Mouse (Mus musculus) ZHBTc4 (cell line): Measurements from ENCODE around the gene Il21r.

Experiments used
- DNase-seq: peaks from one replicate; pipeline ENCODE4 v3.0.0-alpha.2; 2011; ENCODE audit warnings: low read depth, low spot score

The Il21r gene

GRCm38 (mm10) chr7:125574832-125575231 lies 28.4 kb upstream of the Il21r start:
- no peak for DNase-seq

DNA sequence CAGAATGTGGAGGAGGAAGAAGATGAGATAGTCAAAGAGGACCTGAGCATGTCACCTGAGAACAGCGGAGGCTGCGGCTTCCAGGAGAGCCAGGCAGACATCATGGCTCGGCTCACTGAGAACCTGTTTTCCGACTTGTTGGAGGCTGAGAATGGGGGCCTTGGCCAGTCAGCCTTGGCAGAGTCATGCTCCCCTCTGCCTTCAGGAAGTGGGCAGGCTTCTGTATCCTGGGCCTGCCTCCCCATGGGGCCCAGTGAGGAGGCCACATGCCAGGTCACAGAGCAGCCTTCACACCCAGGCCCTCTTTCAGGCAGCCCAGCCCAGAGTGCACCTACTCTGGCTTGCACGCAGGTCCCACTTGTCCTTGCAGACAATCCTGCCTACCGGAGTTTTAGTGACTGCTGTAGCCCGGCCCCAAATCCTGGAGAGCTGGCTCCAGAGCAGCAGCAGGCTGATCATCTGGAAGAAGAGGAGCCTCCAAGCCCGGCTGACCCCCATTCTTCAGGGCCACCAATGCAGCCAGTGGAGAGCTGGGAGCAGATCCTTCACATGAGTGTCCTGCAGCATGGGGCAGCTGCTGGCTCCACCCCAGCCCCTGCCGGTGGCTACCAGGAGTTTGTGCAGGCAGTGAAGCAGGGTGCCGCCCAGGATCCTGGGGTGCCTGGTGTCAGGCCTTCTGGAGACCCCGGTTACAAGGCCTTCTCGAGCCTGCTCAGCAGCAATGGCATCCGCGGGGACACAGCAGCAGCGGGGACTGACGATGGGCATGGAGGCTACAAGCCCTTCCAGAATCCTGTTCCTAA lies 27.3 kb upstream of the Il21r start:
- no peak for DNase-seq

GRCm38 (mm10) chr7:125576982-125577381 lies 26.2 kb upstream of the Il21r start:
- no peak for DNase-seq

DNA sequence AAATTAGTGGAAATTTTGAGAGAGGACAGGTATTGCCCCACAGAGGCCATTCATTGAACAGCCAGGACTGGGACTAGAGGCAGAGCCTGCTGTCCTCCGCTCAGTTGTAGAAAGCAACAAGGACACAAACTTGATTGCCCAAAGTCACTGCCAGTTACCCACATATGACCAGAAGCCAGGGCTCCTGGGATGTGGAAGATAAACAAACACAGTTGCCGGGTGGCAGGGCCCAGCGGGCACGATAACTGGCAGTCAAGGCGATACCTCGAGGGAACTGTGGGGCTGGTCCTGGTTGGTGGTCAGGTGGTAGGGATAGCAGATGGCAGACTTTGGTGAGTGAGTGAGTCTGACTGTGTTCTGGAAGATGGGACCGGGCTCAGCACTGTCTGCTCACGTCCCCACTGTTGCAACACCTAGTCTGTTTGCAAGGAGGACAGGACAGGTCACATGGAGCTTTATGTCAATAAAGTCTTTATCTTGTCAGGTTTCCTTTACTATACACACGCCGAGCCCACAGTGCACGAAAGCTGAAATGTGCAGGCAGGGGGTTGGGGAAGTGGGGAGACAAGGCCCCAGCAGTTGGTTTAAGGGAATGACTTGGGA lies 25.6 kb upstream of the Il21r start:
- no peak for DNase-seq

DNA sequence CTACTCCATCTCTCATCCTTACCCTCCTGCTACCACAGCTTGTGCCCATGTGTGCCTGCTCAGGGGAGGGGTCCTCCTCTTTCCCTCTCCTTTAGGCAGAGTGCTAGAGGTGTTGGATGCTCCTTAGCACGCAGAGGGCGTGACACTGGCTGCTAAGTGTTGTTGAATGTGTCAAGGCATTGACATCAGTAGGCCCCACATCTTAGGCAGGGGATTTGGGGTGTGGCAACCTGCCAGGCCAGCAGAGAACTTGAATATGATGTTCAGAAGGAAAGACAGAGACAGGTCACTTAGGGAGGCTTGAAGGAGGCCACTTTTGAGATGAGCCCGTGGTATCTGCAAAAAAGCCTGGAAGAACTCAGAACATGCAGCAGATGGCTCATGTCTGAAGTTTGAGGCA lies 25.1 kb upstream of the Il21r start:
- DNase-seq: no peak

GRCm38 (mm10) chr7:125579545-125580219 lies 23.5 kb upstream of the Il21r start:
- no peak for DNase-seq

GRCm38 (mm10) chr7:125580220-125580549 lies 23.0 kb upstream of the Il21r start:
- no peak for DNase-seq

GRCm38 (mm10) chr7:125580625-125581316 lies 22.5 kb upstream of the Il21r start:
- DNase-seq: peak; percentile 25

GRCm38 (mm10) chr7:125581317-125581672 lies 21.9 kb upstream of the Il21r start:
- peak; percentile 85 for DNase-seq

DNA sequence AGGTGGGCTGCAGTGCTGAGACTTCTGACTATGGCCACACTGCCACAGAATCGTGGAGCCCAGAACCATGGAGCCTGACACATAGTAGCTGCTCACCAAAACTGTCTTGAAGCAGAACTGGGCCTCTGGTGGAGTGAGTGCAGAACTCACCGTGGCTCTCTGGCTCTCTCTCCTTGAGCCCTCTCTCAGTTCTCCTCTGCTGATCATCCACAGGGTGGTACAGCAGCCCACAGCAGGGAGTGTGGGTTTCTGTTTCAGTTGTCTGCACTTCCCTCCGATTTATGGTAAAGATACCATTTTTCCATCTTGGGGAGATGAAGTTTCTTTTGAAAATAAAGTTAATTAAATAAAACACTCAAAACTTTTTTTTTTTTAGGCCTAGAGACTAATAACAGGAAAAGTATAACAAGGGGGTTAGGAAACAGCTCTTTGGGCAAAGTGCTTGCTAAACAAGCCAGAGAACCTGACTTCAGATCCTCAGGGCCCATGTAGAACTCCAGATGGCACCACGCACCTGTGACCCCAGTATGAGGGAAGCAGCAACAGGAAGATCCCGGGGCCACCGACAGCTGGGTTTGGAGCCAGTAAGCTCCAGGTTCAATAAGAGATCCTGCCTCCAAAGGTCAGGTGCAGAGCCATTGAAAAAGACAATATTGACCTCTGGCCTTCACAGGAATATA lies 19.8 kb upstream of the Il21r start:
- DNase-seq: no peak

DNA sequence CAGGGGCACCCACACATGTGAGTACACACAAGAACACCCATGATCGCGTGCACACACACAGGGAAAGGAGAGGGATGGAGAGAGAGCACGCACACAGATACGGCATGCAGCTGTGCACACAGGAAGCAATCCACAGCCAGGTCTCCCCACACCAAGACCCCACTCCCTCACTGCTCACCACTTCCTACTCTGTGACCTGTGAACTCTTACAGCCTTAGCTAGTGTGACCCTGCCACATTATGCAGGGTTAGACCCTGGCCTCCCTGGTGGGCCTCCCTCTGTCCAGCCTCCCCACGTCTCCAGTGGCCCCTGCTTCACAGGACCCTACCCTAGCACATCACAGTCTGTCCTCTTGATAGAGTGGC lies 19.2 kb upstream of the Il21r start:
- DNase-seq: no peak

- no peak for DNase-seq
Observed at GRCm38 (mm10) chr7:125586355-125586754, 16.9 kb upstream of the Il21r start.

DNA sequence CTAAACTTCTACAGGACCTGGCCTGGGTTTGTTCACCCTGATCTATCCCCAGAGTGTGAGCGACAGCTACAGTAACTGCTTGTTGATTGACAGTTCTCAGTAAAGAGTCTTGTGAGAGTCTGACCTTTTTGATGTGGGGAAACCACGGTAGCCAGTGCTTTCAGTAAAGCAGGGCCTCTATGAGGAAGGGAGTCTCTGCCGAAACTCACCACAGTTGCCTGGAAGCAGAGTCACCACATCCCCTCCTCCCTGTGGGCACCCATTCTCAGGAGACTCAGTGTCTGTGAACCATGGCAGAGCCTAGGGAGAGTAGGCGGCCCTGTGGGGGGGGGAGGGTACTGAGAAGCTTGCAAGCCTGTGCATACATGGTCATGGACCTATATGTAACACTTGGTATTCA lies 14.5 kb upstream of the Il21r start:
- no peak for DNase-seq

- no peak for DNase-seq
Observed at GRCm38 (mm10) chr7:125589896-125590295, 13.3 kb upstream of the Il21r start.

- no peak for DNase-seq
Observed at GRCm38 (mm10) chr7:125593831-125594230, 9.4 kb upstream of the Il21r start.

GRCm38 (mm10) chr7:125596406-125596805 lies 6.8 kb upstream of the Il21r start:
- DNase-seq: no peak

DNA sequence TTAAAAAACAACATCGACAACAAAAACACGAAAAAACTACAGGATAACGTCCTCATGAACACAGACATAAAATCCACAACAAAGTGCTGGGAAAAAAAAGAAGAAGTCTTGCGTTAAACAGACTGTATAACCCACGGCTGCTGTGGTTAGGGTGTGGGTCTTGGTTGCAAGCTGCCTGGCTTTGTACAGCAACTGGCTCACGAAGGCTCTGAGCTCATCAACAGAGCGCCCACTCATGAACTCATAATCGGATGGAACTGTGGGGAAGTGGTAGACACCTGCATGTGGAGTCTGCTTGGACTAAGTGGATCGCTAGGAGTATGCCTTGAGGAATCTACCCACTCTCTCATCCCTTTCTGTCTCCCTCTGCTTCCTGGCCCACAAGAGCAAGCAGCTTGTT lies 6.1 kb upstream of the Il21r start:
- DNase-seq: no peak

DNA sequence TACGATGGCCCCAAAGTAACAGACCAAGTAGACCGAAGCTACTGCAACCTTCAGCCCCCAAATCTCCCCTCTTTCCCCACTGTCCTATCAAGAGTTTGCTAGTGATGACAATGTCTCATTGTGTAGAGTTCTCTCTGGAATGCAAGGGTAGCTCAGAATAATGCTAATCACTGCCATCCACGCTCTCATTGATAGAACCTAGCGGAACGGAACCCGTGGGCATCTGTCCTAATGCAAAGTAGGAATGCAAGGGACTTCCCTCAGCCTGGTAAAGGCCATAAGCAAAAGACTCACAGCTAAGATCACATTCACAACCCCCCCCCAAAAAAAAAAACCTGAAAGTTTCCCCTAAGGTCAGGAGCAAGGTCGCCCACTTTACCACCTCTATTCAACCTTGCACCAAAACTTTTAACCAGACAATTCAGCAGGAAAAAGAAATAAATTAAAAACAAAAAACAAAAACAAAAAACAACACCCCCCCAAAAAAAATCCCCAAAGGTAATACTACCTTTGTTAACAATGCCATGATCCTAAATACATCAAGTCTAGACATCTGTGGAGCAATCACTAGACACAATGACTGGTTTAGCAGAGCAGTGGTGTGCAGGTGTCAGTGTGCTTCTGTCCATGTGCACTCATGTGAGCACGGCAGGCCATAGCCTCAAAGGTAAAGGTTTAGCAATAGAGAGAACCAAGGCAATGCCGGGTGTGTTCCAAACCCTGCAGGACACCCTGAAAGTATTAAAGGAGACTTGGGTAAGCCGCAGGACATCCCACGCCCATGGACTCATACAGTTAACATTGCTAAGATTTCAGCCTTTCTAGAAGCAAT lies 5.5 kb upstream of the Il21r start:
- DNase-seq: no peak

DNA sequence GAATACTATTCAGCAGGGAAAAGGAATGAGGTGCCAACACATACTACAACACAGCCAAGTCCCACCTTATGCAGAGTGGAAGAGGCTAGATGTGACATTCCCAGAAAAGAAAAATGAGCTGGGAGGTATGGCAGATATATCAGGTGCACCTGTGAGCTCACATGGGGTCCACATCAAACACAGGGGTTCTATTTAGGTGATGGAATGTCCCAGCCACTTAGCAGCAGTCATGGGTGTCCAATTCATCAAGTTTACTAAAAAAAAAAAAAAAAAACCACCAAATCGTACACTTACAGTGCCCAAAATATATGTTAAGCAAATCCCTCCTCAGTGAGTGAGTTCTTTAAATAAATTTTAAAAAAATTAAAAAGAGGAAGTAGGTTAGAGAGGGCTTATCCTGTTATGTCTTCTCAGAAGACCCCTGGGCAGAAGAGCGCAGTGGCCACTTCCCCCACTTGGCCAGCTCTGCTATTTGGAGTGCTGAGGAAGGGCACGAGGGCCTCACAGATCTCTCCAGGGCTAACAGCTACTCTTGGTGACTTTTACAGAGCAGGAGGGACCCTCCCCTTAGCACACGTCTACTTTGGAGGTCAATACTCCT lies 3.8 kb upstream of the Il21r start:
- DNase-seq: no peak

GRCm38 (mm10) chr7:125600136-125600535 lies 3.1 kb upstream of the Il21r start:
- no peak for DNase-seq
